Mouse (Mus musculus) ES-E14 (cell line): ENCODE measurements at regions not wholly inside any gene's neighbourhood (a gene's known extent, or its start where the extent isn't known, plus 50 kb on each side); places are given as distances from the start of the nearest gene placed in this dataset.

Experiments used
- DNase-seq: peaks from one replicate; pipeline ENCODE4 v3.0.0-alpha.2; 2013; ENCODE audit warnings: low read depth, low spot score
- H3K27ac ChIP-seq: 2 replicates; pipeline ENCODE4 v1.5.1; 2012; ENCODE audit warnings: low read depth, mild to moderate bottlenecking, low read length, moderate library complexity, mixed read lengths; ENCODE audit not compliant: poor library complexity, insufficient read depth, severe bottlenecking
- H3K36me3 ChIP-seq: 2 replicates; pipeline ENCODE4 v1.6.1; 2012; ENCODE audit warnings: mild to moderate bottlenecking, low read length, moderate library complexity, mixed read lengths; ENCODE audit not compliant: control insufficient read depth, poor library complexity, insufficient read depth, severe bottlenecking
- H3K4me1 ChIP-seq, 2 experiments: fragments of 150-350 bp in 1 of 2; sonication (generic) in 1 of 2; 2 replicates each; pipeline ENCODE4 v1.6.1; 2012; ENCODE audit warnings: low read length in 2 of 2, mild to moderate bottlenecking in 1 of 2, mixed read lengths in 1 of 2; ENCODE audit not compliant: control insufficient read depth in 2 of 2, insufficient read depth in 2 of 2, poor library complexity in 1 of 2
- H3K4me3 ChIP-seq, 2 experiments: fragments of 150-350 bp in 1 of 2; sonication (generic) in 1 of 2; 2 replicates each; pipeline ENCODE4 v1.5.1; 2012; ENCODE audit warnings: low read length in 2 of 2, low read depth in 1 of 2, mild to moderate bottlenecking in 1 of 2, mixed read lengths in 1 of 2; ENCODE audit not compliant: insufficient read depth in 1 of 2, poor library complexity in 1 of 2, severe bottlenecking in 1 of 2
- H3K9ac ChIP-seq: 2 replicates; pipeline ENCODE4 v1.6.1; 2012; ENCODE audit warnings: low read depth, mild to moderate bottlenecking, low read length, mixed read lengths; ENCODE audit not compliant: poor library complexity, insufficient read depth, severe bottlenecking
- H3K9me3 ChIP-seq: fragments of 150-350 bp; sonication (generic); 2 replicates; pipeline ENCODE4 v1.6.1; 2012; ENCODE audit warnings: low read depth, mild to moderate bottlenecking, low read length; ENCODE audit not compliant: control insufficient read depth, insufficient read depth
- CHD2 ChIP-seq: IDR thresholded peaks from 2 replicates; pipeline ENCODE4 v1.6.1; 2014; ENCODE audit warnings: mild to moderate bottlenecking, low read depth, low read length, inconsistent platforms
- HCFC1 ChIP-seq: IDR thresholded peaks from 2 replicates; pipeline ENCODE4 v1.6.1; 2012; ENCODE audit warnings: low read length, inconsistent platforms, borderline replicate concordance; ENCODE audit not compliant: insufficient read depth
- MAFK ChIP-seq: IDR thresholded peaks from 2 replicates; pipeline ENCODE4 v1.6.1; 2014; ENCODE audit warnings: mild to moderate bottlenecking, low read depth, low read length, inconsistent platforms; ENCODE audit not compliant: insufficient read depth
- ZC3H11A ChIP-seq: IDR thresholded peaks from 2 replicates; pipeline ENCODE4 v1.6.1; 2012; ENCODE audit warnings: low read depth, mild to moderate bottlenecking, inconsistent platforms, low read length, borderline replicate concordance
- ZNF384 ChIP-seq: IDR thresholded peaks from 2 replicates; pipeline ENCODE4 v1.6.1; 2012; ENCODE audit warnings: low read depth, low read length, inconsistent platforms
- in situ Hi-C, 2 experiments: fragments of 600-800 bp; cut with MboI; formaldehyde crosslinking; loops; one replicate each; pipeline ENCODE4 v1.15.1; 2025; ENCODE audit warnings: low sequenced_read_pairs in 2 of 2, inconsistent platforms in 1 of 2; ENCODE audit not compliant: unreplicated experiment in 2 of 2

GRCm38 (mm10) chr5:10749546-10749945 is 198.1 kb upstream of the Gm8871 start:
- TF ChIP-seq ZC3H11A (no peak), HCFC1 (no peak), CHD2 (no peak), ZNF384 (no peak), MAFK (no peak)
- no peak for DNase-seq
- H3K9me3 ChIP-seq = no peaks in the 10 kb centered on the region

GRCm38 (mm10) chr5:10767469-10767868 is 180.1 kb upstream of the Gm8871 start:
- DNase-seq = no peak
- Histone ChIP-seq H3K27ac (no peak overlapping the region), H3K9ac (no peak overlapping the region), H3K4me1 (no peaks in the 10 kb centered on the region), H3K36me3 (no peaks in the 10 kb centered on the region), H3K9me3 (no peaks in the 10 kb centered on the region), H3K4me3 (no peak overlapping the region)
- in situ Hi-C loops = no loop called here
- TF ChIP-seq MAFK = no peak
- TF ChIP-seq CHD2 = no peak
- TF ChIP-seq ZNF384 = no peak
- TF ChIP-seq HCFC1 = no peak
- no peak for TF ChIP-seq ZC3H11A

More at GRCm38 (mm10) chr5:10749546-10749945, 198.1 kb upstream of the Gm8871 start:
- H3K4me3 ChIP-seq = no peak overlapping the region
- H3K27ac ChIP-seq = no peak overlapping the region
- in situ Hi-C loops = no loop called here
- no peaks in the 10 kb centered on the region for H3K36me3 ChIP-seq
- H3K9ac ChIP-seq = no peak overlapping the region
- H3K4me1 ChIP-seq = no peaks in the 10 kb centered on the region
